Mouse (Mus musculus) T-helper 1 cell (primary cell): ENCODE data around the gene Aarsd1.
"Not testable (repeated sequence)": the region's sequence is repeated elsewhere in the genome, so short reads cannot be mapped to it uniquely, and the experiment has no call there.

Experiments used
- in situ Hi-C: fragments of 300-600 bp; cut with MboI, MseI; formaldehyde crosslinking; loops from one replicate; pipeline ENCODE4 v1.15.1; 2025; ENCODE audit warnings: high pct_unique_total_duplicates

Aarsd1 gene

DNA sequence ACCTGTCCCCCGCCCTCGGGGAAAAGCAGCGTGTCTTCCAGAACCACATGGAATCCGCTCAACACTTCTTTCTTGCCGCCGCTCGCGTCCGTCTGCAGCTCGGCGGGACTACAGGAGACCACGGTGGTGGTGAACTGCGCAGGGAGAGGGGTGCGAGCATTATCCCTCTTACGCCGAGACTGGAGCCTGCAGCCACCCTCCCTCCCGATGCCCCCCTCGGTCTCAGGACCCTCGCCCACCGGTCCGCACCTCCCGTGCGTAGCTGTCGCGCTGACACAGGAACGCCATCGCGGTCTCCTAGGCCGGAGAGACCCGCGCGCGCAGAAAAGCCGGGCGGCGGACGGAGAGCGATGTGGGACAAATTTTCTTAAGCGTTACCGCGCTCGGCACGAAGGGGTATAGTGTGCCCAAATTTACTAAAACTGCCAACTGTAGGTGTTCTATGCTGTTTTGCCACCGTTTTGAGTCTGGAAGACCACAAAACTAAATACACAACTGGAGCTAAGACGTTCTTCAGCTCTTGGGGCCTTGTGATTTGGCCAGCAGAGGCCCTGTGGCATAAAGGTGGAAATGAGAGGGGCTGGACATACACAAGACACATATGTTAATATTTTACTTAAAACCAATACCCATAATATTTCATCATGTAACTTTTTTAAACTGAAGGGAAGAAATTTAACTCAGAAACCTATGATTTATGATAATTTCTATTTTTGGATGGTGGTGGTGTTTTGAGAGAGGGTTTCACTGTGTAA lies at the start of gene Aarsd1:
Aarsd1 (minus strand) TSS at position 515 of the 755 bp plus-strand sequence.
- in situ Hi-C loops, result no loop called here

DNA sequence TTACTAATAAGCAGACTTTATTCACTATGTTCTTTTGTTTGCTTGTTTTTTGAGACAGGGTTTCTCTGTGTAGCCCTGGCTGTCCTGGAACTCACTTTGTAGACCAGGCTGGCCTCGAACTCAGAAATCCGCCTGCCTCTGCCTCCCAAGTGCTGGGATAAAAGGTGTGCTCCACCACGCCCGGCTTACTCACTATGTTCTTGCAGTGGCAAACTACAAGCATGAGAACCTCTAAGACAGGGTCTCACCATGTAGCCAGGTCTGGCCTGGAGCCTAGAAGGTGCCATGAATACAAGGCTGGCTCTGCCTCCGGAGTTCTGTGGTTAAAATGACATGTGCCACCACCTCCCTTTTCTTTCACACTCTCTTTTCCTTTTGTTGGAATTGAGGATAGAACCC lies 49.1 kb upstream of the Aarsd1 start:
- in situ Hi-C loops, result not testable (repeated sequence)

DNA sequence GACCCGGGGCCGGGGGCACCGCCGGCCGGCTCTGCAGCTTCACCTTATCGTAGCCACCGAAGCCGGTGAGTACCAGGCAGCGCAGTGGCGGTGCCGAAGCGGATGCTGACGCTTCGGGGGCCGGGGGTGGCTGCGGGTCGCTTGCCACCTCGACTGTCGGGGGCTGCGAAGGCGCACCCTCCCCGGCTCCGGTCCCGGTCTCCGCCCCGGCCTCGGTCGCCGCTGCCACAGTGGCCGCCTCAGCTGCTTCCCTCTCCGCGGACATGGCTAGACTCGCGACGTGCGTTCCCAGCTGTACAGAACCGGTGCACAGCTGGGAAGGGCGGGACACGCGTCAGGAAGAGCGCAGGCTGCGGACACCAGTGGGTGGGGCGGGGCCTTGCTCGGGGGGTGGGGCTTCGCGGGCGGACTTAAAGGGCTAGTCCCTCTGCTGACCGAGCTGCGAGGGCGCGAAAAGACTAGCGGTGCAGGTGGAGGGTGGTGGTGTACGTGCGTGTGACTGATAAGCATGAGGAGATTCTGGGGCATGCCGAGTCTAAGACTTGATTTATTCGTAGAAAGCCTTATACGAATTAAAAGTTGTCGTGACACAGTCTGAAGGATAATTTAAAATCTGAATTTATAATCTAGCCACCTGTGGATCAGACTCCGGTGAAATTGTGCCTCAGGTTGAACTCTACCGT lies 48.6 kb upstream of the Aarsd1 start, which contains the start of gene Vat1:
Vat1 (minus strand) TSS at position 362 of the 683 bp plus-strand sequence.
- in situ Hi-C loops, result no loop called here

DNA sequence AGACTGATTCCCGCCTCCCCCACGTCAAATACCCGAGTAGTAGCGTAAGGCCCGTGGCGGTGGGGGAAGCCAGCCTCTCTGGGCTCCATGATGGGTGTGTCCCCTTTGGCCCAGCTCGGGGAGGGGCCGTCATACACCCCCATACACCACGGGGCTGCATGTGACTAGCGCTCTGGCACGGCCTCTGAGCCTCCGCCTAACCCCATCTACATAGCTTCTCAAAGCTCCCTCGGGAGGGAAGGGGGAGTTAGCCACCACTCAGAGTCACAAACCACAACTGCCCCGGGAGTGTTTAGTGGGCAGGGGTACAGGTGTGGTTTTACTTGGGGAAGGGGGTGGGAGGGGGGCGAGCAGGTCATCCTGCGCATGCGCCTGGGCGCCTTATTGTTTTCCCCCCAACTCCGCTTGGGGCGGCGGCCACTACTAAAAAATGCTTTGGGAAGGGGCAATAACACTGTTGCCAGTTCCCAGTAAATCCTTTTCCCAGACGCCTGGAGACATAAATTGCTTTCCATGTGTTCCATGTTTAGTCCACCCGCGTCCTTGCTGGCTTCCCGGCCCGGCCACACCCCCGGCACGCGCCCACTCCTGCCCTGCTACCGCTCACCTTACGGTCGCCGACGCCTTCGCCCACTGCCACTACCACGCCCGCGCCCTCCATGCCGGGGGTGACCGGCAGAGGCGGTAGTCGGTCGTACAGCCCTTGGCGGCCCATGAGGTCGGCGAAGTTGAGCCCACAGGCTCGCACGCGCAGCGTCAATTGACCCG lies 47.9 kb upstream of the Aarsd1 start:
- in situ Hi-C loops, result no loop called here

DNA sequence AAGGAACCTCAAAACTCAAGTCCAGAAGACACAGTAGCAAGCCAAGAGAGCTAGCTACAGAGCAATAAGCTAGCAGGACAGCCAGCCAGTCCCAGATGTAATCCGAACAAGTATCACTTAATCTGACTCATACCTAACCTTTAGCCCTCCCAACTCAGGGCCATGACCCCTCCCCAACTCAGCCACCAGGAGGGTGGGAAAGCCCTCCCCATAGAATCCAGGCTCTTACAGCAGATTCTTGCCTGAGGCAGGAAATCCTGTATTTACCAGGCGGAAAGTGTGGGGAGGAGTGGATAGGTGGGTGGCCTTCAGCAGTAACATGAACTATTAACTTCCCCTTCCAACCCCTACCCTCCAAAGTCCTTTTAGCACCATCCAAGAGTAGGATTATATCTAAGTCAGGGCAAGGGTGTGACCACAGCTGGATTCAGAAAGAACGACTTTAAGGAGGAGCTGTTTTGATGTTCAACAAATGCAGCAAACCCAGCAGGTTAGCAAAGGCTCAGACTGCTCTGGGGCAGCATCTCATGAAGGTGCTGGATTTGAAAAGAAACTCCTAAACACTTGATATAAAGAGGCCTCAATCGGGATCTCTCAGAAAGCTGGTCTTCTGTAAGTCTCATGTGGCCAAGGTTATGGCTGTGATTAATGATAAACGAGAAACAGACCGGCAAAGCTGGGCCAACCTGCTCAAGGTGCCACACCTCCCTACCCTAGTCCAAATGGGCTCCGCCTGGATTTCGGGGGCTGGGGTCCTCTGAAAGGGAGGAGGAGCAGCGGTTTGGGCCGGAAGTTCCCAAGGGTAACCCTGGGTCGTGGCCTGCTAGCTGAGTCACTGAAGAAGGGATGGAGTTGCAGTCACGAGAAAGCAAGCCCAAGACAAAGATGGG lies 47.0 kb upstream of the Aarsd1 start, which contains the start of gene Rnd2:
Rnd2 (plus strand) TSS at position 789 of the 890 bp plus-strand sequence.
- in situ Hi-C loops, result no loop called here

DNA sequence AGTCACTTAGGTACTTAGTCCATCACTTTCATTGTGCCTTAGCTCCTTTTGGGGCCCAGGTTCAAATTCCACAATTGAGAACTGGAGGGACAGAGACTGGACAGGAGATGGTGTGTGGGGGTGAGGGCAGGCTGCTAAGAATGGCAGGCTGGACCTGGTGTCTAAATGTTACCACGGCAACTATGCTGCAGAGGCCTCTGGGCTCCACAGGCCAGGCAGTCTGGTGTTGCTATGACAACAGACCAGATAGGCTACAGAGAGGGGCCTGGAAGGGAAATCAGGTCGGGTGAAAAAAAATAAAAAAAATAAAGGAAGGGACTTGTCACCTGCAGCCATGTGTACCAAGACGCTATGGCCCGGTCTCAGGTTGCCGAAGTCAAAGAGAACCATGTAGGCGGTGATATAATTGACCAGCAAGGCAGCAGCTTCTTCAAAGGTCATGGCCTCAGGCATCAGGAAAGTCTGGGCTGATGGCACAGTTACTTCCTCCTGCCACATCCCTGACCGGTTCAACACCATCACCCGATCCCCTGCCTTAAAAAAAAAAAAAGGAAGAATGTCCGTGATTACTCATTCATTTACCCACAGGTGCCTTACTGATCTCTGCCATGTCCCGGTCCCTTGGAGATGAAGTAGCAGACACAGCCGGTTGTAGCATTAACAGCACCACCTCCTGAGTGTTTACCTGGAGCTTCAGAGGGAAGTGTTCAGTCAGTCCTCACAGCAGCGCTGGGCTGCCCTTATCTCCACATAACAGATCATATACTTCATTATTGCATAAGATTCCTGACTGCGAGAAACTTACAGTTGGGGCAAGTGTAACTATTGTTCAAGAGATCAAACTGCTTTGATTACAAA lies 45.4 kb upstream of the Aarsd1 start:
- in situ Hi-C loops, result no loop called here

DNA sequence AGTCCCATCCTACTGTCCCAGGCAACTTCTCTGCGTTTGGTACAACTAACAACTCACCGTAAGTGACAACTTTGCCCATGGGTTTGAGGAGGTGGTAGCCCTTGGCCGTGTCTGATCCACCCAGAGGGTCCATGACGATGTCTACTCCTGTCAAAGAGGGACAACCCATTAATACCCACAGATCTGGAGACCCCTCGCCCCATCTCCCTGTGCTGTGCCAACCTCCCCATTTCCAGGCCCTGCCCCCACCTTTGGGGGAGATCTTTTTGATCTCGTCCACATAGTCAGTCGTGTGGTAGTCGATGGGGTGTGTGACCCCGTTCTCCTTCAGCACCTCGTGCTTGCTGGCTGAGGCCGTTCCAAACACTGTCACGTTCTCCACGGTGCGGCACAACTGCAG lies 44.7 kb upstream of the Aarsd1 start:
- in situ Hi-C loops, result no loop called here

DNA sequence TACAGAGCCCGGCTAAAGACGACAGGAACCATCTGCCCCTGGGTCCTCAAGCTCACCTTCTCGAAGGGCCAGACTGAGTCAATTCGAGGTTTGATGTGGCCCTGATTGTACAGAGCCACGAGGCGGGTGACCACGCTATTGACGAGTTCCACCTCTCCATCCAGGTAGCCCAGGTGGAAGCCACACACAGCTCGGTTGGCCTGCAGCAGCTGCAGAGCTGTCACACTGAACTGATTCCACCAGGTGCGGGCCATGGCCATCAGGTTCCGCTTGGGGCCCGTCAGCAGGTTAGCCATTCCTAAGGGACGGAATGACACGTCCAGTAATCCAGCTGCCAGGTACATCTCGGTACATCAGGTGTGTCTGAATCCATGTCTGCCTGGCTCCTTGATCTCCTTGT lies 42.9 kb upstream of the Aarsd1 start:
- in situ Hi-C loops, result no loop called here

DNA sequence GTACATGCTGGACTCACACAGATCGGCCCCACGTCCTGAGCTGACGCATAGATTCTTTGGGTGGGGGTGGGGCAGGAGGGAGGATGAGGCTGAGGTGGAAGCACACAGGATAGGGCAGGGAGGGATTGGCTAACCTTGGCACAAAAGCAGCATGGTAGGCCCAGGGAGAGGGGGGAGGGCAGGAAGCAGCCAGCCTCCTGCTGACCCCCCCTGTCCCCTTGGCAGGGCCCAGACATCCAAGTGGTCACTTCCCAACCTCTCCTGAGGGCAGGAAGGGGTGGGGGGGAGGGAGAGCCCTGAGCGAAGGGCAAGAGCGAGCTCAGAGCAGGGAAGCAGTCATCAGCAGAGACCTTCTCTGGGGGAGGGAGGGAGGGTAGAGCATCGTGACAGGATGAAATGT lies 42.3 kb upstream of the Aarsd1 start:
- in situ Hi-C loops, result no loop called here

DNA sequence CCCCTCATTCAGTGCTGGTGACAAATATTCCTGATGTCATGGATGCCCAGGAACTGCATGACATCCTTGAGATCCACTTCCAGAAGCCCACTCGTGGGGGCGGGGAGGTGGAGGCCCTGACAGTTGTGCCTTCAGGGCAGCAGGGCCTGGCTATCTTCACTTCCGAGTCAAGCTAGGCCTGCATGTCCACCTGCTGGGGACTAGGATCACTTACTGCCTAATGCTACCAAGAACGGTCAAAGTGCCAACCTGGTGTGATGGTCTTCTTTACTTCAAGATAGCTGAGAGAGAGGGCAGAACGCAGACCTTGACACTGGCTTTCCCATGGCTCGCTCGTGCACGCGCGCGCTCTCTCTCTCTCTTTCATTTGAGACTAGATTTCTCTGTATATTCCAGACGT lies 40.8 kb upstream of the Aarsd1 start:
- in situ Hi-C loops, result no loop called here

DNA sequence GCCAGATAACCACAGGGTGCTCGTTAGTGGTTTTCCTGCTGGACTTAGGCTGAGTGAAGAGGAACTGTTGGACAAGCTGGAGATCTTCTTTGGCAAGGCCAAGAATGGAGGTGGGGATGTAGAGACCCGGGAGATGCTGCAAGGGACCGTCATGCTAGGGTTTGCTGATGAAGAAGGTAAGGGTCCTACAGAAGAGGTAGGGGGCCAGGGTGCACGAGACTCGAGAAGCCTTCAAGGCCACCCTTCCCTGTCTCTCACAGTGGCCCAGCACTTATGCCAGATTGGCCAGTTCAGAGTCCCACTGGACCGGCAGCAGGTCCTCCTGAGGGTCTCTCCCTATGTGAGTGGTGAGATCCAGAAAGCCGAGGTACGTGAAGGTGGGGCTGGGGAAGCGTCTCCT lies 40.2 kb upstream of the Aarsd1 start:
- in situ Hi-C loops, result no loop called here

DNA sequence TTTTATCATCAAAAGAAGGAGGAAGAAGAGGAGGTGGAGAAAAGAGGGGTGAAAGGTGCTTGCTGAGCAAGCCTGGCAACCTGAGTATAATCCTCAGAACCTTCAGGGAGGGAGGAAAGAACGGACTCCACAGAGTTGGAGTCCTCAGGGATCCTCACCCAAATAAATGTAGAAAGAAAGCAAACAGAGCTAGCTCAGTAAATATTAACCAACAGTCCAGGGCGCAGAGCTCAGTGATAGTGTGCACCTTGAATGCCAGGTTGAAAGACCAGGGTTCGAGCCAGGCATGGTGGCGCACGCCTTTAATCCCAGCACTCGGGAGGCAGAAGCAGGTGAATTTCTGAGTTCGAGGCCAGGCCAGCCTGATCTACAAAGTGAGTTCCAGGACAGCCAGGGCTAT lies 38.2 kb upstream of the Aarsd1 start:
- in situ Hi-C loops, result no loop called here

DNA sequence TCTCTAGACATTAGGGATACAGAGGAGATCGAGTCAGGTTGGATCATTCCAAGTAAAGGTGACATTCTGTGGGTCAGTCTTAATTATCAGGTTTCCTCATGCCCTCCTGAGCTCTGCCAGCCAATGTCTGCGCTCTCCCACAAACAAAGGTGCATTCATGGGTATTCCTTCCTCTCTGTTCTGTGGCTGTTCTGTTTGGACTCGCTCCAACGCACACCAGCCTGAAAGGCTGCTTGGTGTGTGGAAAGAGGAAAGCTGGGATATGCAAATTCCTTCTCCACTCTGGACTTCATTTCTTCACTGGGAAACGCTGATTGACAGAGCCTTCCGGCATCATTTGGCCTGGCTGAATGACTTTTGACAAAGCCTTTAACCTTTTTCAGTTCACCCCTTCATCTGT lies 37.3 kb upstream of the Aarsd1 start:
- in situ Hi-C loops, result no loop called here

DNA sequence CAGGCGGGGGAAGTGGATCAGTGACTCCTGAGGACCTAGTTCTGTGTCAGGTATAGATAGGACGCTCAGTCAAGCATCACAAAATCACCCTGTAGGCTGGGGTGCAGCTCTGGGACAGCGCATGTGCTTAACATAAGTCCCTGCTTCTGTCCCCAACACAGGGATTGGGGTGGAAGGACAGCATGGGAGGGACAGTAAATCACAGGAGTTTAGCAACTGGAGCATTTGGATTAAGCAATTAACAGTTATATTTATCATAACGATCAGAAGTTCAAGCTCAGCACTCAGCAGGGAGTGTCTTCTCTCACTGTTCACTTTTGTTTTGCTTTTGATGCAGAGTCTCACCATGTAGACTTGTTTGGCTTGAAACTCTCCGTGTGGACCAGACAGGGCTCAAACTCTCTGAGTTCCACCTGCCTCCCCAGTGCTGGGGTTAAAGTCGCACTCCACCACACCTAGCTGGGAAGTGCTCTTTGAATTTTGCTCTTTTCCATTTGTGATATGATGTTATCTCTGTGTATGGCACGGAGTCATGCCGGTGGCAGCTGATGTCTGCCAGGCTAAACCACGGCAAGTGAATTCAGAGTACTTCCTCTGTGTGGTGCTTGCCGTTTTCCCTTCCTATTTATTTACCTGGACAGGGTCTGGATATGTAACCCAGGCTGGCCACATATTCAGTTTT lies 34.8 kb upstream of the Aarsd1 start:
- in situ Hi-C loops, result no loop called here

DNA sequence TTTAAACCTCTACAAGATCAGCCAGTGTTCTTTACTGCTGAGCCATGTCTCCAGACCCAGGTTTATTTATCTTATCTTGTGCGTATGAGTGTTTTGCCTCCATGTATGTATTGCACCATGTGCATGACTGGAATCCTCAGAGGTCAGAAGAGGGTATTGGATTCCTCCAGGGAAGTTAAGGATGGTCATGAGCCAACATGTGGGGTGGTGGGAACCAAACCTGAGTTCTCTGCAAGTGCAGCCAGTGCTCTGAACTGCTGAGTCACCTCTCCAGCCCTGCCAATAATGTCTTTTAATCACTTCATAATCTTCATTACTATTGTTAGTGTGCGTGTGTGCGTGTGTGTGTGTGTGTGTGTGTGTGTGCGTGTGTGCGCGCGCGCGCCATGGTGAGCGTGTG lies 34.1 kb upstream of the Aarsd1 start:
- in situ Hi-C loops, result no loop called here

DNA sequence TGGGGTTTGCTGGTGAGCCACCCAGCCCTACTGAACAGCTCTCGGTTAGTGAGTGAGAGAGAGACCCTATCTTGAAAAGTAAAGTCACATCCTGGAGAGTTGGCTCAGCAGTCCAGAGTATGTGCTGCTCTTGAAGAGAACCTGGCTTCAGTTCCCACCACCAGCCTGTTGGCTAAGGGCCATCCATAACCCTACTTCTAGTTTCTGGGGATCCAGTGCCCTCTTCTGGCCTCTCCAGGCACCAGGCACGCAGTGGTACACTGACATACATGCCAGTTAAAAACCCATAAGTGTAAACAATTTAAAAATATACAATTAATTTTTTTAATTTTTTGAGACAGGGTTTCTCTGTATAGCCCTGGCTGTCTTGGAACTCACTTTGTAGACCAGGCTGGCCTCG lies 33.0 kb upstream of the Aarsd1 start:
- in situ Hi-C loops, result no loop called here

DNA sequence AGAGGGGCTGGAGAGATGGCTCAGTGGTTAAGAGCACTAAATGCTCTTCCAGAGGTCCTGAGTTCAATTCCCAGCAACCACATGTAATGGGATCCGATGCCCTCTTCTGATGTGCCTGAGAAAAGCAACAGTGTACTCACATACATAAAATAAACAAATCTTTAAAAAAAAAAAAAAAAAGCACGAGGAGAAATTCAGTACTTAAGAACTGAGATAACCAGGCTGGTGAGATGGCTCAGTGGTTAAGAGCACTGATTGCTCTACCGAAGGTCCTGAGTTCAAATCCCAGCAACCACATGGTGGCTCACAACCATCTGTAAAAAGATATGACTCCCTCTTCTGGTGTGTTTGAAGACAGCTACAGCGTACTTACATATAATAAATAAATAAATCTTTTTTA lies 32.2 kb upstream of the Aarsd1 start:
- in situ Hi-C loops, result not testable (repeated sequence)

DNA sequence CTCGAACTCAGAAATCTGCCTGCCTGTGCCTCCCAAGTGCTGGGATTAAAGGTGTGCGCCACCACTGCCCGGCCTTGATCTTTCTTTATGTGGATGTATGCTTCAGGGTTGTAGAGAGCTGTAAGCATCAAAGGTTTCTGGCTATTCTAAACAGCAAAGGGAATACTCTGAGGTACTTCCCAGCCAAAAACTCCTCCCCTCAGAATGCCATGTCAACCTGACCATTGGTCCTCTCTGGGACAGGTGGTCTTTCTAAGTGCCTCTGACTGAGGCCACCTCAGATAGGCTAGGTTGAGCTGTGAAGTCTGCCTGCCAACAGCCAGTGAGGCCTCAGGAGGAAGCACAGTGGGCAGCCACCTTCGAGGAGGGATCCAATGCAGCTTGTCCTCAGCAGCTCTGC lies 31.5 kb upstream of the Aarsd1 start:
- in situ Hi-C loops, result no loop called here

DNA sequence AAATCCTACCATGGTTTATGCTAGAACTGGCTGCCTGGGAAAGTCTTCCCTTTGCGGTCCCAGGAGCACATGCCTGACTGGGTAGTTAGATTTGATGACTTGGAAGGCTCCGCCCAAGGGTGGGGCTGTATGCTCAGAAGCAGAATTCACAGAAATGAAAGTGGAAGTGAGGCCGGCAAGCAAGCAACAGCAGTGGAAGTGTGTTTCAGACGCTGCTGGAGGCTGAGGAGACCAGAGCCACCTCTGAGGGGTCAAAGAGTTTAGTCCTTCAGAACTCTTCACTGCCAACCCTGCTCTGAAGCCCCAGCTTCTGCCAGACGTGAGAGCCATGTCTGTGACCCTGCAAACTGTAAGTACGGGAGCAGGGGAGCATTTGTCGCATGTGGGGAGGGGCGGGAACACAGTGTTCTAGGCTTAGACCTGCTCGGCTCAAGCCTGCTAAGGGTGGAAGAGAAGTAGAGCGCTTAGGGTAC lies 30.9 kb upstream of the Aarsd1 start, which contains the start of gene Ifi35:
Ifi35 (plus strand) TSS at position 134 of the 473 bp plus-strand sequence.
- in situ Hi-C loops, result no loop called here

DNA sequence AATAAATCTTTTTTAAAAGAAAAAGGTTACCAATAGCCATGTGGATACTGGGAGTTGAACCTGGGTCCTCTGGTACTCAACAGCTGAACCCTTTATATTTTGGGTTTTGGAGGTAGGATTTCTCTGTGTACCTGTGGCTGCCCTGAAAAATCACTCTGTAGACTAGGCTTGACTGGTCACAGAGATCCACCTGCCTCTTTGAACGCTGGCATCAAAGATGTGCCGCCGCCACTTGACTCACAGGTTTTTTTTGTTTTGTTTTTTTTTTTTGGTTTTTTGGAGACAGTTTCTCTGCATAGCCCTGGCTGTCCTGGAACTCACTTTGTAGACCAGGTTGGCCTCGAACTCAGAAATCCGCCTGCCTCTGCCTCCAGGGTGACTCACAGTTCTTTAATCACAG lies 30.4 kb upstream of the Aarsd1 start:
- in situ Hi-C loops, result no loop called here
